Mouse (Mus musculus): ENCODE data around the gene Elob. TPM values are rescaled to one million over a fixed set of nuclear protein-coding genes. Genes with fewer than 3 reads are reported as not detected.

Elob gene
- polyA plus RNA-seq, 1 experiment from 2014 or later: 1,231 TPM

DNA sequence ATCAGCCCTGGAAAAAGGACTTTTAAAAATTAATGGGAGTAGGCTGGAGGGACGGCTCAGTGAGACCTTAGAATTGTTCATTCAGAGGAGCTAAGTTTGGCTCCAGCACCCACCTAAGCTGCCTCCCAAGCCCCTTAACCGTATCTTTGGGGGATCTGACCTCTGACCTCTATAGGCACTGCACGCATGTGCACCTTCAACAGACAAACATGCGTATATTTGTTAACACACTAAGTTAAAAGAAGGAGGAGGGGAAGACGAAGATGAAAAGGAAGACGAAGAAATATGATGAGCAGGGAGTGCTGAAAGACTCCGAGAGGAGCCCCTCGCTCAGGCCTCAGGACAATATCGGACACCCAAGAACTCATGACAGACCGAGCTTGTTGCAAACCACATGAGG is 27.3 kb downstream of the Elob start:
- 88% methylated on average over 10 of the region's 10 CpGs for WGBS
- Histone ChIP-seq H3K9ac (replicated peaks) (no peak overlapping the region), H3K4me2 (no peak overlapping the region), H3K9me3 (no peaks in the 10 kb centered on the region), H3K27me3 (no peaks in the 10 kb centered on the region), H3K27ac (no peak overlapping the region), H3K4me1 (replicated peaks) (peaks cover 20% of the 10 kb centered on the region), H3K36me3 (peaks cover under 1% of the 10 kb centered on the region; the same call in 1 of the 2 replicates), H3K4me3 (replicated peaks) (no peak overlapping the region)
- ATAC-seq (ENCODE audit: insufficient number of reproducible peaks, insufficient read depth, low FRiP score, low TSS enrichment, low read depth): no peak

DNA sequence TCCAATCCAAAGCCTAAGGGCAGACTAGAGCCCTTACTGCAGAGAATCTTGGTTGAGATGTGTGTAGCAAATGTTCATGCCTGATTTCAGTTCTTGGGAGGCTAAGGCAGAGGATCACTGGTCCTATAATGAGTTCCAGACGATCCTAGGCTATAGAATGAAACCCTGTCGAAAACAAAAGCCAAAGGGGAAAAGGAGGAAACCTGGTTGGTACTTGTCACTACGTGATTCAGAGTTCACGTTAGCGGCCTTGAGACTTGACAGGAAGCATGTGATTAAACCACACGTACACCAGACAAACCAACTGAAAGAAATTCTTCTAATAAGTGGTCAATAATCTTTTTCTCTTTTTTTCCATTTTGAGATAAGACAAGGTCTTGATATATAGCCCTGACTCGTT is 31.6 kb downstream of the Elob start:
- Histone ChIP-seq H3K27ac (no peak overlapping the region), H3K9me3 (no peaks in the 10 kb centered on the region), H3K4me3 (replicated peaks) (no peak overlapping the region), H3K9ac (replicated peaks) (no peak overlapping the region), H3K36me3 (peaks cover 13% of the 10 kb centered on the region; the same call in 1 of the 2 replicates), H3K27me3 (no peaks in the 10 kb centered on the region), H3K4me1 (replicated peaks) (peaks cover 5% of the 10 kb centered on the region), H3K4me2 (no peak overlapping the region)
- 21% methylated on average over 7 of the region's 7 CpGs for WGBS
- ATAC-seq (ENCODE audit: insufficient number of reproducible peaks, insufficient read depth, low FRiP score, low TSS enrichment, low read depth): no peak

DNA sequence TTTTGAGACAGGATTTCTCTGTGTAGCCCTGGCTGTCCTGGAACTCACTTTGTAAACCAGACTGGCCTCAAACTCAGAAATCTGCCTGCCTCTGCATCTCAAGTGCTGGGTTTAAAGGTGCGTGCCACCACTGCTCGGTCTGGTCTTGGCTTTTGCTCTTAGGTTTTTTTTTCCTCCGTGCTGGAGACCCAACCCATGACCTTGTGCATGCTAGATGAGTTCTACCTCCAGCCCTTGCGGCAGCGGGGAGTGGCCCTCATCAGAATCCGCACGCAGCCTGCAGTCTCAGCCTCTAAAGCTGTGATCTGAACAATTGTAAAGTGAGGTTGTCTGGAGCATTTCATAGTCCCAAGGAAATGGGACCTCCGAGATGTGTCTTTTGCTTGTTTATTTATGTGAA is 33.6 kb downstream of the Elob start:
- peaks cover 14% of the 10 kb centered on the region; the same call in 1 of the 2 replicates for H3K36me3 ChIP-seq
- 93% methylated on average over 8 of the region's 8 CpGs for WGBS
- no peak for ATAC-seq (ENCODE audit: insufficient number of reproducible peaks, insufficient read depth, low FRiP score, low TSS enrichment, low read depth)

DNA sequence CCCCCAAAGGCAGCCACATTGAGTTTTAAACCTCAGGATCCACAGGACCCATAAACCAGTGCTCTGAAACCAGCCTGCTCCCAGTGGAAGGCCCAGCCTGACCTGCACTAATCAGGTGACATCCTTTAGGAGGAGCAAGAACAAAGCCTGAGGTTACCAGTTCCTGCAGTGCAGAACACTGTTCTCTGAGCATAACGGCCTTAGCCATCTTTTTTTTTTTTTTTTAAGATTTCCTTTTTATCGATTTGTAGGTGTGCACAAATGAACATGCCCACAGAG is 37.9 kb downstream of the Elob start:
- H3K9ac ChIP-seq (replicated peaks): peak overlapping the region; percentile 83
- WGBS: 46% methylated on average over 2 of the region's 2 CpGs

More for the DNA sequence above, 33.6 kb downstream of the Elob start:
- H3K4me3 ChIP-seq (replicated peaks): no peak overlapping the region
- peaks cover 21% of the 10 kb centered on the region for H3K4me1 ChIP-seq (replicated peaks)
- no peaks in the 10 kb centered on the region for H3K27me3 ChIP-seq
- H3K27ac ChIP-seq: no peak overlapping the region
- no peak overlapping the region for H3K9ac ChIP-seq (replicated peaks)
- H3K4me2 ChIP-seq: no peak overlapping the region
- no peaks in the 10 kb centered on the region for H3K9me3 ChIP-seq

DNA sequence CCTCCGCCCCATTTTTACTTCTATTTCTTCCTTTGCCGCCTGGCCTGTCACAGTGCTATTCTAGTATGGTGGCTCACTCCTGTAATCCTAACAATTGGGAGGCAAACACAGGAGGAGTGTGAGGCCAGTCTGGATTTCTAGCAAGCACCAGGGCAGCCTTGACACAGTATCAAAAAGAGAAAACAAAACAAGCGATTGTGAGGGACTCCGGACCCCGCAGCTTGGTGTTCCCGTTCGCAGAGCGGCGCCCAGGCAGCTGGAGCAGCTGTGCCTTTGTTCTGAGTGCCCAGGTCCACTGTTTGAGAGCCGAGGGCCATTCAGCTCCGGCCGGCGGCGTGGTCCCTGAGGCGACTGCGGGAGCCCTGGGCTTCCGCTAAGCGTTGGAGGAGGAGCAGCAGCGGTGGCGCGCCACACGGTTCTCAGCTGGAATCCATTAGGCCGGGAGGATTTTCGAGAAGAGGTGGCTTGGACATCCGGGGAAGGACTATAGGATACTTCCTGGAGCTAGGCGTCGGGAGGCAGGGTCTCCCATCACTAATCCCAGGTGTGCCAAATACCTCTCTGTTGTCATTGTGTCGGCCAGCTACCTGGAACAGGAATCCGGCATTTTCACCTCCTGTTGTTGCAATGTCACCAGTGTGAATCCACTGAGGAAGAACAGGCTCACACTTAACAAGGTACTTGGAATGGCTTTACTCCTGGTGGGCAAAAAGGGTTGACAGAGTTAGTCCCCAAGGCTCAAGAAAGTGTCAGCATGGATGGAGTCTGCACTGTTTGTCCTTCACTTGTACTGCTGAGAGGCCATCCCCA is 38.5 kb downstream of the Elob start, which contains the start of gene Srrm2:
Gene Srrm2, plus strand, starts transcription at position 264 of the 810 bp plus-strand sequence.
- peaks cover 14% of the 10 kb centered on the region; the same call in 1 of the 2 replicates for H3K36me3 ChIP-seq
- peak within 1 kb of the TSS; percentile 45 for H3K4me3 ChIP-seq (replicated peaks)
- H3K4me1 ChIP-seq (replicated peaks): peaks cover 34% of the 10 kb centered on the region
- WGBS: 2% methylated on average over 29 of the region's 29 CpGs
- 0 out of 2 replicates have a peak, but pooled peaks have one; percentile 35 for ATAC-seq (ENCODE audit: insufficient number of reproducible peaks, insufficient read depth, low FRiP score, low TSS enrichment, low read depth)
- no peaks in the 10 kb centered on the region for H3K9me3 ChIP-seq
- no peaks in the 10 kb centered on the region for H3K27me3 ChIP-seq
- peak within 1 kb of the TSS; percentile 98 for H3K27ac ChIP-seq
- H3K9ac ChIP-seq (replicated peaks): peak within 1 kb of the TSS; percentile 83
- H3K4me2 ChIP-seq: peak within 1 kb of the TSS; percentile 68

More for the DNA sequence above, 37.9 kb downstream of the Elob start:
- Histone ChIP-seq H3K4me1 (replicated peaks) (peaks cover 33% of the 10 kb centered on the region), H3K36me3 (peaks cover 14% of the 10 kb centered on the region; the same call in 1 of the 2 replicates), H3K27ac (peak overlapping the region; percentile 98), H3K27me3 (no peaks in the 10 kb centered on the region), H3K4me2 (peak overlapping the region; percentile 68), H3K9me3 (no peaks in the 10 kb centered on the region), H3K4me3 (replicated peaks) (peak overlapping the region; percentile 45)
- ATAC-seq (ENCODE audit: insufficient number of reproducible peaks, insufficient read depth, low FRiP score, low TSS enrichment, low read depth): no peak

DNA sequence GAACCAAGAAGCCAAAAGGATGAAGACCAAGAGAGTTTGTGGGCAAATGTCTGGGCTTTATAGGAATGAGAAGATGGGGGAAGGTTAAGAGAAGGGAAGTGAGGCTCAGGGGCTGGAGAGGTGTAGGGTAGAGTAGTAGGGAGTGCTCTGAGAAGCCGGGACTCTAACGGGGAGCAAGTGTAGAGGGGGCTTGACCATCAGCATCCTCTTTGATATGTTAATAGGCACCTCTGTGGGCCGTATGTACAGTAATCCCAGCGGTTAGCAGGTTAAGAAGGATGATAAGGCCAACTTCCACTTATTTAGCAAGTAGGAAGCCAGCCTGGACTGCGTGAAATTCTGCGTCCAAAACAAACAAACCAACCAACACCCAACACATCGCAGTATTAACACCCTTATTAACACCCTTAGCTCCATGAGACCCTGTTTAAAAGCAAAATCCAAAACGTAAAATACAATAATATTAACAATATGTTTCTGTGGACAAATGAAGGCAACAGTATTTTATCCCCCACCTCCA is 39.1 kb downstream of the Elob start:
- H3K27ac ChIP-seq: peak overlapping the region; percentile 98
- peak overlapping the region; percentile 68 for H3K4me2 ChIP-seq
- H3K4me1 ChIP-seq (replicated peaks): peaks cover 39% of the 10 kb centered on the region
- H3K9ac ChIP-seq (replicated peaks): peak overlapping the region; percentile 83
- no peaks in the 10 kb centered on the region for H3K27me3 ChIP-seq
- 14% methylated on average over 8 of the region's 8 CpGs for WGBS
- ATAC-seq (ENCODE audit: insufficient number of reproducible peaks, insufficient read depth, low FRiP score, low TSS enrichment, low read depth): no peak
- peak overlapping the region; percentile 45 for H3K4me3 ChIP-seq (replicated peaks)
- no peaks in the 10 kb centered on the region for H3K9me3 ChIP-seq
- H3K36me3 ChIP-seq: peaks cover 11% of the 10 kb centered on the region; the same call in 1 of the 2 replicates

DNA sequence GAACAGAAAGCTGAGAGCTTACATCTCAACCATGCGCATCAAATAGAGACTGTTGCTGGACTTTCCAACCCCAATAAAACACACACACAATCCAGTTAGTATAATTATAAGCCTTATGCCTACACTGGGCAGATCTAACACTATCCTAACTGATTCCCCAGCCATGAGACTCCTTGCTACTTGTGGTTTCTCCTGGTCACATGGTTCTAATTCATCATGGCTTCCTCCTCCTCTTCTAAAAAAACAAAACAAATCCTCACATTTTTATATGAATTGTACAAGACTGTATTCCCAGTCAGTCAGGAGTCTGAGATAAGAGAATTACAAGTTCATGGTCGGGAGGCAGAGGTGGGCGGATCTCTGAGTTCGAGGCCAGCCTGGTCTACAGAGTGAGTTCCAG is 40.0 kb downstream of the Elob start:
- Histone ChIP-seq H3K36me3 (peaks cover 10% of the 10 kb centered on the region; the same call in 1 of the 2 replicates), H3K4me1 (replicated peaks) (peaks cover 39% of the 10 kb centered on the region), H3K27me3 (no peaks in the 10 kb centered on the region), H3K27ac (no peak overlapping the region), H3K9me3 (no peaks in the 10 kb centered on the region), H3K4me2 (no peak overlapping the region), H3K4me3 (replicated peaks) (no peak overlapping the region), H3K9ac (replicated peaks) (no peak overlapping the region)
- WGBS: 91% methylated on average over 4 of the region's 4 CpGs
- ATAC-seq (ENCODE audit: insufficient number of reproducible peaks, insufficient read depth, low FRiP score, low TSS enrichment, low read depth): no peak

DNA sequence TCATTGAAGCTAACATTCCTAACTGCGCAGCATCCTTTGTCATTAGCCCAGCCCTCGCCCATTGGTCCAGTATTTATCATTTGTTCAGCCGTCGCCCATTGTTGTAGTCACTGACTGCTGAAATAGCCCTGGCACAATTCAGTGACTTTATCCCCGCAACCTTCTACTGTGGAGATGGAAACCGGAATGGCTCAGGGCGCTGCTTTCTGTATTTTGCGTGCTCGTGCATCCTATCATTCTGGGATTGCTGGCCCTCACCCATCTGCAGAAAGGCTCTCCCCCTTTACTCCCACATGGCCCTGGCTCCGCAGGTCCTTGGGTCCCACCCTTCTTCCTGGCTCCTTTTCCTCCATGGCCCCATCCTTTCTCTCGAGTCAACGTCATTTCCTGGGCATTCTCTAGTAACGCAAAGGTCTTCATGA is 42.4 kb downstream of the Elob start:
- Histone ChIP-seq H3K27me3 (no peaks in the 10 kb centered on the region), H3K9ac (replicated peaks) (0 out of 2 replicates have a peak overlapping the region, but pooled peaks have one; percentile 12), H3K27ac (peak overlapping the region; percentile 2; the same call in 1 of the 2 replicates), H3K4me1 (replicated peaks) (peaks cover 28% of the 10 kb centered on the region), H3K36me3 (no peaks in the 10 kb centered on the region), H3K4me2 (peak overlapping the region; percentile 73), H3K9me3 (no peaks in the 10 kb centered on the region), H3K4me3 (replicated peaks) (peak overlapping the region; percentile 67)
- 19% methylated on average over 13 of the region's 13 CpGs for WGBS
- ATAC-seq (ENCODE audit: insufficient number of reproducible peaks, insufficient read depth, low FRiP score, low TSS enrichment, low read depth): no peak

DNA sequence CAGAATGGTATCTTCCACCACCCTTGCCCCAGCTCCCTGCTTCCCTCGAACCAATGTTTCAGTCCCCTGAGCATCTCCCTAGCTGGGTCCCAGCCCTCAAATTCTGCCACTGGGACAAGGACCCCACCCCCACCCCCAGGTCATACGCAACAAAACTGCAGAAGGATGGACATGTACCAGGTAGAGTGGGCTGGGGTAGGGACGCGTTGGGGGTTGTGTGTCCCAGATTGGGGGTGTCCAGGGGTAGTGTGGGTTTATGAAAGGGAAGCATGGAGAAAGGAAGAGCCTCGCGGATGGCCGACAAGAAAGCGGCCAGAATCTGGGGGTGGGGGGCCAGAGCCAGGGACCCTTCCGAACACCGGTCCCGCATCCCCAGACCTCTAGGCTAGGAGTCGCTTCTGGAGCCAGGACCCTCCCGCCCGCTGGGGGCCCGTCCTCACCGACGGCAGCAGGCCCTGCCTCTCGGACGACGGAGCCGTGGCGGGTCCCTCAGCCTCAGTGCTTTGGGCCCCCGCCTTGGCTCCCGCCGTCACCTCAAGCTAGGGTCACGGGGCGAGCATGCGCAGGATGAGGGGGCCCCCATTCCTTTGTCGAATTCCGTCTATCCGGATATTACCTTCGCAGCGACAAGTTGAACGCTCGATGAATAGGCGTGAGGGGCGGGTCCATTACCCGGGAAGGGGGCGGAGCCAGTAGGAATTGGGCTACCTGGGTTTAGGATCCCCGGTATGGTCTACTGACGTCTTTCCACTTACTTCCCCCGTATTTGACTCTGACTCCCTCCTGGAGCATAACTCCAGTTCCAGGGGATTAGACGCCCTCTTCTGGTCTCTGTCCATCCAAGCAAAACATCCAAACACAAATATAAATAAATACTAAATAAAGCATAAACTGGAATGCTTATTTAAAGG is 43.1 kb downstream of the Elob start, which contains the start of gene Flywch2:
Gene Flywch2, minus strand, starts transcription at position 521 of the 911 bp plus-strand sequence.
- no peaks in the 10 kb centered on the region for H3K36me3 ChIP-seq
- H3K4me3 ChIP-seq (replicated peaks): peak within 1 kb of the TSS; percentile 67
- peak; percentile 87 for ATAC-seq (ENCODE audit: insufficient number of reproducible peaks, insufficient read depth, low FRiP score, low TSS enrichment, low read depth)
- H3K4me1 ChIP-seq (replicated peaks): peaks cover 22% of the 10 kb centered on the region
- H3K27me3 ChIP-seq: no peaks in the 10 kb centered on the region
- peak within 1 kb of the TSS; percentile 78 for H3K27ac ChIP-seq
- peak within 1 kb of the TSS; percentile 73 for H3K4me2 ChIP-seq
- H3K9me3 ChIP-seq: no peaks in the 10 kb centered on the region
- H3K9ac ChIP-seq (replicated peaks): peak within 1 kb of the TSS; percentile 76
- 2% methylated on average over 43 of the region's 43 CpGs for WGBS

DNA sequence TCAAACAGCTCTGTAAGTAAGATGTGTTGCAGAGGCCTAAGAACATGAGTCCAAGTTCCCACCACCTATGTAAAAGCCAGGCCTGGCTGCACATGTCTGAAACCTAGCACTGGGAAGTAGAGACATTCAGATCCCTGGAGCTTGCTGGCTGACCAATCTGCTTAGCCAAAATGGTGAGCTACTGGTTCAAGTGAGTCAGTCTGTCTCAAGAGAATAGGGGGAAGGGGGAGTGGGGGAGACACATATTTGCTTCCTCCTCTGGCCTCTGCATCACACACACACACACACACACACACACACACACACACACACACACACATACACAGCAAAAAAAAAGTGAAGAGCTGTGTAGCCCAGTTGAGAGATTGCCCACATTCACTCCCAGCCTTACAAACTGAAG is 45.6 kb downstream of the Elob start:
- Histone ChIP-seq H3K4me1 (replicated peaks) (peaks cover 9% of the 10 kb centered on the region), H3K9me3 (no peaks in the 10 kb centered on the region), H3K27me3 (no peaks in the 10 kb centered on the region), H3K4me3 (replicated peaks) (no peak overlapping the region), H3K9ac (replicated peaks) (no peak overlapping the region), H3K4me2 (no peak overlapping the region), H3K36me3 (peaks cover 16% of the 10 kb centered on the region), H3K27ac (no peak overlapping the region)
- no peak for ATAC-seq (ENCODE audit: insufficient number of reproducible peaks, insufficient read depth, low FRiP score, low TSS enrichment, low read depth)

DNA sequence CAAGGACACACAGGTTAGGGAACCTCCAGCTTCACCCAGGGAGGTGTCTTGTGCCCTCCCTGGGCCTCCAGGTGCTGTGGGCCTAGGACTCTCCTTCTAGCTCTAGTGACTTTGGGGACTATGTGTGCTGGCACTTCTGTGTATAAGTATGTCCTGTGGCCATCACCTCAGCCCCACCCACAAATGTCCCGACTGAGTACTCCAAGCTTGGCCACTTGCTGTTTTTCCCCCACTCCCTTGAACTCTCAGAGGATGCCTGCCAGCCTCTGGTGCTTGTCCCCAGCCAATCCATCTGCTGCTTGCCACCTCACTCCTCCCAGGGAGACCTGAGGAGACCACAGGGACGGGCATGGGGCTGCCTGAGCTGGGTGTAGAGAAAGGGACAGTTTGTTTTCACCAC is 50.5 kb downstream of the Elob start:
- Histone ChIP-seq H3K27ac (no peak overlapping the region), H3K9ac (replicated peaks) (no peak overlapping the region), H3K4me3 (replicated peaks) (no peak overlapping the region), H3K36me3 (peaks cover 25% of the 10 kb centered on the region), H3K4me1 (replicated peaks) (no peaks in the 10 kb centered on the region), H3K27me3 (no peaks in the 10 kb centered on the region), H3K4me2 (no peak overlapping the region), H3K9me3 (no peaks in the 10 kb centered on the region)
- ATAC-seq (ENCODE audit: insufficient number of reproducible peaks, insufficient read depth, low FRiP score, low TSS enrichment, low read depth): no peak
- WGBS: 56% methylated on average over 2 of the region's 2 CpGs

Data from limb, embryonic 12.5 days (tissue).